Mouse (Mus musculus): ENCODE data around the gene Fosl1.

Gene Fosl1

GRCm38 (mm10) chr19:5456922-5457745 is 9.8 kb downstream of the Fosl1 start:
- peak; percentile 96 for DNase-seq (ENCODE audit: low spot score in 2 of 2)

- no peak for DNase-seq (ENCODE audit: low spot score in 2 of 2)
Observed at GRCm38 (mm10) chr19:5457746-5458442, 10.5 kb downstream of the Fosl1 start, which contains the start of gene Ccdc85b. Gene Ccdc85b (minus strand): TSS chr19:5457894.

GRCm38 (mm10) chr19:5459019-5459418 is 11.7 kb downstream of the Fosl1 start:
- no peak for DNase-seq (ENCODE audit: low spot score in 2 of 2)

GRCm38 (mm10) chr19:5459896-5460295 is 12.5 kb downstream of the Fosl1 start:
- no peak for DNase-seq (ENCODE audit: low spot score in 2 of 2)

GRCm38 (mm10) chr19:5460465-5460911 is 13.1 kb downstream of the Fosl1 start, which contains the start of gene Fibp:
Gene Fibp (plus strand): TSS chr19:5460615.
- peak; percentile 81 to 88 for DNase-seq (ENCODE audit: low spot score in 2 of 2)

- no peak for DNase-seq (ENCODE audit: low spot score in 2 of 2)
Observed at GRCm38 (mm10) chr19:5461411-5461810, 14.1 kb downstream of the Fosl1 start.

GRCm38 (mm10) chr19:5463212-5463611 is 15.9 kb downstream of the Fosl1 start:
- no peak for DNase-seq (ENCODE audit: low spot score in 2 of 2)

GRCm38 (mm10) chr19:5463791-5464562 is 16.6 kb downstream of the Fosl1 start:
- DNase-seq (ENCODE audit: low spot score in 2 of 2): peak in 1 of 2 experiments; percentile 70

- DNase-seq (ENCODE audit: low spot score in 2 of 2): no peak
Observed at GRCm38 (mm10) chr19:5465037-5465436, 17.7 kb downstream of the Fosl1 start.

- DNase-seq (ENCODE audit: low spot score in 2 of 2): no peak
Observed at GRCm38 (mm10) chr19:5466916-5467500, 19.7 kb downstream of the Fosl1 start.

GRCm38 (mm10) chr19:5468374-5468773 is 21.0 kb downstream of the Fosl1 start, which contains the start of gene Ctsw:
Gene Ctsw (minus strand): TSS chr19:5468507.
- no peak for DNase-seq (ENCODE audit: low spot score in 2 of 2)

- DNase-seq (ENCODE audit: low spot score in 2 of 2): no peak
Observed at GRCm38 (mm10) chr19:5471846-5472245, 24.5 kb downstream of the Fosl1 start.

GRCm38 (mm10) chr19:5472857-5473256 is 25.5 kb downstream of the Fosl1 start:
- no peak for DNase-seq (ENCODE audit: low spot score in 2 of 2)

GRCm38 (mm10) chr19:5473720-5474119 is 26.4 kb downstream of the Fosl1 start, which contains the start of gene Efemp2:
Gene Efemp2 (plus strand): TSS chr19:5473954.
- peak; percentile 65 to 75 for DNase-seq (ENCODE audit: low spot score in 2 of 2)

- no peak for DNase-seq (ENCODE audit: low spot score in 2 of 2)
Observed at GRCm38 (mm10) chr19:5474281-5475068, 27.1 kb downstream of the Fosl1 start.

GRCm38 (mm10) chr19:5475069-5475714 is 27.8 kb downstream of the Fosl1 start:
- no peak for DNase-seq (ENCODE audit: low spot score in 2 of 2)

- DNase-seq (ENCODE audit: low spot score in 2 of 2): no peak
Observed at GRCm38 (mm10) chr19:5477004-5477667, 29.8 kb downstream of the Fosl1 start.

- DNase-seq (ENCODE audit: low spot score in 2 of 2): no peak
Observed at GRCm38 (mm10) chr19:5477668-5478300, 30.4 kb downstream of the Fosl1 start.

GRCm38 (mm10) chr19:5480016-5480415 is 32.7 kb downstream of the Fosl1 start:
- no peak for DNase-seq (ENCODE audit: low spot score in 2 of 2)
